Mouse (Mus musculus) thymus, adult 2 months (tissue): ENCODE measurements around the gene Tasp1. TPM values are rescaled to one million over a fixed set of nuclear protein-coding genes. Genes with fewer than 3 reads are reported as not detected.
A peak's percentile ranks its signal among the peaks of the same experiment; 100 is the strongest.
"Not testable (repeated sequence)": the region's sequence is repeated elsewhere in the genome, so short reads cannot be mapped to it uniquely, and the experiment has no call there.

Experiments used
- DNase-seq: peaks from one replicate; pipeline ENCODE4 v3.0.0; 2021
- H3K27ac ChIP-seq: fragments of 200-500 bp; 2 replicates; pipeline ENCODE4 v1.5.1; 2012; ENCODE audit warnings: low read length, control low read depth; ENCODE audit not compliant: control insufficient read depth, insufficient read depth
- H3K27me3 ChIP-seq: fragments of 200-500 bp; 2 replicates; pipeline ENCODE4 v1.6.1; 2012; ENCODE audit warnings: mild to moderate bottlenecking, low read length, moderate library complexity, mixed read lengths; ENCODE audit not compliant: control insufficient read depth, insufficient read depth
- H3K36me3 ChIP-seq: fragments of 200-500 bp; 2 replicates; pipeline ENCODE4 v1.6.1; 2012; ENCODE audit warnings: mild to moderate bottlenecking, low read length, moderate library complexity; ENCODE audit not compliant: control insufficient read depth, insufficient read depth
- H3K4me1 ChIP-seq: fragments of 200-500 bp; replicated peaks from 2 replicates; pipeline ENCODE4 v1.6.1; 2012; ENCODE audit warnings: low read length; ENCODE audit not compliant: control insufficient read depth, insufficient read depth
- H3K4me3 ChIP-seq: fragments of 200-500 bp; 2 replicates; pipeline ENCODE4 v1.5.1; 2012; ENCODE audit warnings: mild to moderate bottlenecking, low read length, control low read depth, moderate library complexity; ENCODE audit not compliant: control insufficient read depth, insufficient read depth
- CTCF ChIP-seq: fragments of 200-500 bp; IDR thresholded peaks from 2 replicates; pipeline ENCODE4 v1.5.1; 2012; ENCODE audit warnings: mild to moderate bottlenecking, control low read depth, low read length, moderate library complexity, borderline replicate concordance; ENCODE audit not compliant: control insufficient read depth, poor library complexity, insufficient read depth; ENCODE audit errors: extremely low read depth
- POLR2A ChIP-seq: fragments of 200-500 bp; IDR thresholded peaks from 2 replicates; pipeline ENCODE4 v1.6.1; 2012; ENCODE audit warnings: mild to moderate bottlenecking, low read length, control low read depth, moderate library complexity; ENCODE audit not compliant: control insufficient read depth, poor library complexity, insufficient read depth; ENCODE audit errors: extremely low read depth
- WGBS: fragments of 180-500 bp; shearing (Covaris S2); methylation state at CpG from one replicate; pipeline ENCODE4 v1.1.7; 2018; 5-methylcytosine and 5-hydroxymethylcytosine counted together
- polyA plus RNA-seq: library from polyadenylated mRNA; depleted of rRNA; stranded (reverse); fragments of >200 nt; gene quantifications from 2 replicates; pipeline ENCODE4 v1.2.3, GENCODE M21; 2012

The Tasp1 gene
- polyA plus RNA-seq, 1 experiment: 7.1 TPM

DNA sequence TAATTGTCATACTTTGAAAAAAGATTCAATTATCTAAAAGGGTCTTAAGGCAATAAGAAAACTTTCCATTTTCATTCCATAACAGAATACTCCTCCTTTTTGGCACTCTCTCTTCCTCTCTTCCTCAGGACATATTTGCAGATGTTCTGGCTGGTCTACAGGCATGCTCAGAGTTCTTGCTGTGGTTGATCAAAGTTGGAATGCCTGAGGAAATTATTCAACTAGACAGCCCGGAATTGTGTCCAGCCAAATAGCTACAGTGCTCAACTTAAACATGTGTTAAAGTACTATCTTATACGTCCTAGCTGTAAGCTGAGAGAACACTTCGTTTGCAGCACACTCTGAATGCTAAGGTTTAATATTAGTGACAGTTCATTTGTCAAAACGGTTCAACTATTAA lies 41.7 kb downstream of the Tasp1 start:
- WGBS: 91% methylated on average over 4 of the region's 4 CpGs
- DNase-seq: no peak
- no peaks in the 10 kb centered on the region for H3K27me3 ChIP-seq
- no peaks in the 10 kb centered on the region for H3K4me1 ChIP-seq
- no peak overlapping the region for H3K4me3 ChIP-seq
- H3K27ac ChIP-seq: no peak overlapping the region
- peaks cover 4% of the 10 kb centered on the region; the same call in 1 of the 2 replicates for H3K36me3 ChIP-seq
- TF ChIP-seq CTCF: no peak
- TF ChIP-seq POLR2A: no peak

DNA sequence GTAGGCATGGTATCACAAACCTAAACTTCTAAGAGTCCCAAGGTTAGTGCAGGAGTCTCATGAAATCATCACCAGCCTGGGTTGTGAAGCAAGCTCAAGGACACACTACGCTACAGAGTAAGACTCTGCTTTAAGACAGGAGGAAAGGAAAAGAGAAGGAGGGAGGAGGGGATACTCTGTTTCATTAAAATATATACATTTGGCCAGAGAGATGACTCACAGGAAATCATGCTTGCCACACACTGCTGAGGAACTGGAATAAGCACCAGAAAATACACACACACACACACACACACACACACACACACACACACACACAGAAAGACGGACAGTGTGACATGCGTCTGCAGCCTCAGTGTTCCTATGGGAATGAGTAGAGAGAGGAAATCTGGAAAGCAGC lies 59.2 kb downstream of the Tasp1 start:
- WGBS: 95% methylated on average over 3 of the region's 3 CpGs
- no peak overlapping the region for H3K4me3 ChIP-seq

DNA sequence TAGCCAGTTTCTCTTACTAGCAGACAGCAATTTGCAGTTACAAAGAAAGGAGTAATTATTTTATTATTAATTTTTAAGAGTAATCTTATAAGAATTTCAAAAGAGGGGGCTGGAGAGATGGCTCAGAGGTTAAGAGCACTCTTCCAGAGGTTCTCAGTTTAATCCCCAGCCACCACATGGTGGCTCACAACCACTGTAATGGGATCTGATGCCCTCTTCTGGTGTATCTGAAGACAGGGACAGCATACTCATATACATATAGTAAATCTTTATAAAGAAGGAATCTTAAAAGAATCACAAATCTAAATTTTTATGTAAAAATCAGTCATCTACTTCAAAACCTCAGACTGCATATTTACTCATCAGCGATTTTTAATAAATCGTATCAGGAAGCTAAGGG lies 68.4 kb downstream of the Tasp1 start:
- no peaks in the 10 kb centered on the region for H3K27me3 ChIP-seq
- TF ChIP-seq CTCF (no peak), POLR2A (no peak)
- WGBS: 99% methylated on average over 2 of the region's 2 CpGs
- no peak overlapping the region for H3K4me3 ChIP-seq
- no peaks in the 10 kb centered on the region for H3K36me3 ChIP-seq
- no peak overlapping the region for H3K27ac ChIP-seq
- DNase-seq: no peak
- no peaks in the 10 kb centered on the region for H3K4me1 ChIP-seq

More for the DNA sequence above, 59.2 kb downstream of the Tasp1 start:
- H3K4me1 ChIP-seq: no peaks in the 10 kb centered on the region
- no peak overlapping the region for H3K27ac ChIP-seq
- TF ChIP-seq POLR2A (no peak), CTCF (no peak)
- H3K27me3 ChIP-seq: no peaks in the 10 kb centered on the region
- no peak for DNase-seq
- H3K36me3 ChIP-seq: no peaks in the 10 kb centered on the region

GRCm38 (mm10) chr2:139989907-139990306 lies 76.7 kb downstream of the Tasp1 start:
- peak; percentile 20 for DNase-seq
- TF ChIP-seq CTCF: peak; percentile 14; the same call in 1 of the 2 replicates
- H3K27ac ChIP-seq, H3K4me1 ChIP-seq, H3K27me3 ChIP-seq, H3K4me3 ChIP-seq, H3K36me3 ChIP-seq: not testable (repeated sequence)
- WGBS: 95% methylated on average over 1 of the region's 1 CpGs

DNA sequence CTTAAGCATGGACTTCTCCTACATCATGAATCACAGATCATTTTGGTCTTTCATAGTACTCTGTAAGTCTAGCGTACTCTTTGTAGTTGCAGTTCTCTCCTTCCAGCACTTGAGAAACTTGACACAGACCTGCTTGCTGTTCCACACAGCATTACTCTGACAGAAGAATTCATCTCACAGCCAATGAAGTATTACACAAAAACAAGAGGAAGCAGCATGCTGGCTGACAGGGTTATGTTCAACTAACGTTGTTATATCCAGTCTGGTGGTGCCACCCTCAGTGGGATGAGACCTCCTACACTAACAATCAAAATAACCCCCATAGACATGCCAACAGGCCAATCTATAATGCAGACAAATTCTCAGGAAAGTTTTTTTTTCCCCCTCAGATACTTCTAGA lies 99.2 kb downstream of the Tasp1 start:
- no peak overlapping the region for H3K4me3 ChIP-seq
- no peaks in the 10 kb centered on the region for H3K27me3 ChIP-seq
- DNase-seq: no peak
- no peak for TF ChIP-seq POLR2A
- no peak for TF ChIP-seq CTCF
- H3K4me1 ChIP-seq: no peaks in the 10 kb centered on the region
- H3K36me3 ChIP-seq: no peaks in the 10 kb centered on the region
- WGBS: 88% methylated on average over 2 of the region's 2 CpGs
- H3K27ac ChIP-seq: no peak overlapping the region

GRCm38 (mm10) chr2:139966288-139966687 lies 100.3 kb downstream of the Tasp1 start:
- Histone ChIP-seq H3K36me3 (no peaks in the 10 kb centered on the region), H3K27me3 (no peaks in the 10 kb centered on the region), H3K4me3 (no peak overlapping the region), H3K27ac (no peak overlapping the region), H3K4me1 (no peaks in the 10 kb centered on the region)
- DNase-seq: peak; percentile 70
- TF ChIP-seq POLR2A (no peak), CTCF (no peak)
- 64% methylated on average over 3 of the region's 3 CpGs for WGBS

DNA sequence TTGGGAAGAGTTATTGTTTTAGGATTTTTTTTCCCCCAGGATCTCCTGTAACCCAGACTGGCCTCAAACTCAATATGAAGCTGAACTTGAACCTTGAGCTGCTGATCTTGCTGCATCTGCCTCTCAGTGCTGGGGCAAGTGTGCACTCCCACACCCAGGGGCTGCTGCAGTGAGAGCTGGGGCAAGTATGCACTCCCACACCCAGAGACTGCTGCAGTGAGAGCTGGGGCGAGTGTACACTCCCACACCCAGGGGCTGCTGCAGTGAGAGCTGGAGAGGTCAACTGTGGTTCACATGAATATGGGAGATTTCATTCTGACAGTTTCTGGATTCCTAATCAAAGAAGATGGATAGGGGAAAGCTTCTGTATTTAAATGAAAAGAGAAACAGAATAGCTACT lies 117.8 kb downstream of the Tasp1 start:
- 93% methylated on average over 1 of the region's 1 CpGs for WGBS
- Histone ChIP-seq H3K27ac (no peak overlapping the region), H3K4me1 (no peaks in the 10 kb centered on the region), H3K36me3 (no peaks in the 10 kb centered on the region), H3K4me3 (no peak overlapping the region), H3K27me3 (no peaks in the 10 kb centered on the region)
- TF ChIP-seq CTCF: no peak
- no peak for TF ChIP-seq POLR2A
- DNase-seq: no peak

DNA sequence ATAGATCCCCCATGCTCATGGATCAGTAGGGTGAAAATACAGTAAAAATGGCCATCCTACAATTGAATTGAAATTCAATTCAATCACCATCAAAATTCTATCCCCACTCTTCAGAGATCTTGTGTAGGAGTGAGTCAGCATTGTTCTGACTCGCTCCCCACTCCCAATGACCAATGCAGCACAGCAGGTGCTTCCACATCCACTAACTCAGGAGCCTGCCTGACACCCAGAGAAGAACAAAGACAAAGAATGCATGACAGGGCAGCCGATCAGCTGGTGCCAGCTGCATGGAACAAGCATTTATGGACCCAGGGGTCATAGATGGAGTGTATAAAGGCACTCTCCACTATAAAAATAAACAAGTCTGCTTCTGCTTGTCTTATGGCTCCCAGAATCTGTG lies 129.0 kb downstream of the Tasp1 start:
- H3K27ac ChIP-seq: no peak overlapping the region
- WGBS: 91% methylated on average over 2 of the region's 2 CpGs
- no peaks in the 10 kb centered on the region for H3K36me3 ChIP-seq
- no peak for TF ChIP-seq CTCF
- TF ChIP-seq POLR2A: no peak
- H3K27me3 ChIP-seq: no peaks in the 10 kb centered on the region
- peaks cover 15% of the 10 kb centered on the region for H3K4me1 ChIP-seq
- no peak for DNase-seq
- no peak overlapping the region for H3K4me3 ChIP-seq
